Mouse (Mus musculus) adrenal gland, adult 10 weeks (tissue): ENCODE data around the gene Ergic3. TPM values are rescaled to one million over a fixed set of nuclear protein-coding genes. Genes with fewer than 3 reads are reported as not detected.

ENCODE experiments used
- polyA plus RNA-seq: library from polyadenylated mRNA; stranded (reverse); fragments of 350-450 nt; fragmentation: Illumina TruSeq; extraction: RNeasy Lipid Tissue Mini Kit (QIAGEN cat#74804); gene quantifications from one replicate; pipeline ENCODE4 v1.2.3, GENCODE M21; 2014; ENCODE audit warnings: low read depth, low replicate concordance

Gene Ergic3
- 23.6 TPM for polyA plus RNA-seq

GRCm38 (mm10) chr2:156007888-156008532 lies at the start of gene Ergic3, which contains the start of gene 6430550D23Rik:
Gene Ergic3, plus strand, starts transcription at chr2:156008045.
Gene 6430550D23Rik, minus strand, starts transcription at chr2:156007977.

DNA sequence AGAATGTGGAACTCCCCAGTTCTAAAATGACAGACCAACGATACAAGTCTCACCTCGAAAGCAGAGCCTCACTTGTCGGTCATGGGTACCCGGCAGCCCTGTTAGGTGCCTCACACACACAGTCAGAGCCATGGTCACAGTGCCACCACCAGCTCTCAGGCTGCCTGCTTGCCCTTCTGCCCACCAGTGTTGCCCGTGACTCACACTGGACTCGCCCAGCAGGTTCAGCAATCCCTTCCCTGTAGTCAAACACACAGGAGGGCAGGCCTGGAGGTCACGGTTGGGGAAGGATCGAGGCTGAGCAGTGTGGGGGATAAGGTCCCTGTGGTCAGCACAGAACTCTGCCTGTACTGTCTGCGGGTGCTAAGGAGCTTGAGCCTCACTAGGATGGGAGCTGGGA lies 45.0 kb downstream of the Ergic3 start, which contains the start of gene Fer1l4:
Gene Fer1l4 (minus strand): TSS at position 132 of the 400 bp plus-strand sequence.

GRCm38 (mm10) chr2:156065099-156066041 lies 57.5 kb downstream of the Ergic3 start, which contains the start of gene Spag4:
Gene Spag4, plus strand, starts transcription at chr2:156065175.

Other genes with a start within 250 kb of the Ergic3 start
- 0.17 TPM for gene Mmp24, start 232.7 kb upstream of the Ergic3 start, polyA plus RNA-seq
- gene BC029722, start 188.6 kb upstream of the Ergic3 start, polyA plus RNA-seq = 203 TPM
- 17.1 TPM for gene Eif6, start 181.1 kb upstream of the Ergic3 start, polyA plus RNA-seq
- 0.17 TPM for gene Fam83c, start 173.2 kb upstream of the Ergic3 start, polyA plus RNA-seq
- 74.9 TPM for gene Uqcc1, start 77.7 kb upstream of the Ergic3 start, polyA plus RNA-seq
- not detected for gene Gm15557, start 67.3 kb upstream of the Ergic3 start, polyA plus RNA-seq
- not detected for gene Gdf5, start 62.7 kb upstream of the Ergic3 start, polyA plus RNA-seq
- 1.1 TPM for gene Cep250, start 51.6 kb upstream of the Ergic3 start, polyA plus RNA-seq
- gene 6430550D23Rik, start 68 bp upstream of the Ergic3 start, polyA plus RNA-seq = 0.64 TPM
- not detected for gene Fer1l4, start 44.9 kb downstream of the Ergic3 start, polyA plus RNA-seq
- gene Spag4, start 57.1 kb downstream of the Ergic3 start, polyA plus RNA-seq = 0.12 TPM
- 68.5 TPM for gene Cpne1, start 103.9 kb downstream of the Ergic3 start, polyA plus RNA-seq
- gene Rbm12, start 103.9 kb downstream of the Ergic3 start, polyA plus RNA-seq = 20.1 TPM
- 14.5 TPM for gene Gm28036, start 119.0 kb downstream of the Ergic3 start, polyA plus RNA-seq
- gene Romo1, start 136.0 kb downstream of the Ergic3 start, polyA plus RNA-seq = 9.9 TPM
- 130 TPM for gene Nfs1, start 136.1 kb downstream of the Ergic3 start, polyA plus RNA-seq
- 715 TPM for gene Rbm39, start 172.2 kb downstream of the Ergic3 start, polyA plus RNA-seq
- 50.4 TPM for gene Phf20, start 188.4 kb downstream of the Ergic3 start, polyA plus RNA-seq